Mouse (Mus musculus) midbrain, embryonic 12.5 days (tissue): Measurements from ENCODE around the gene Hmgb4. TPM values are rescaled to one million over a fixed set of nuclear protein-coding genes. Genes with fewer than 3 reads are reported as not detected.

Source experiments
- ATAC-seq: fragments of 200-750 bp; cut with Nextera tagmentation; 2 replicates; pipeline ENCODE4 v1.8.0; 2017; ENCODE audit warnings: low read depth, moderate TSS enrichment, moderate library complexity; ENCODE audit not compliant: low FRiP score
- H3K27ac ChIP-seq: fragments of 300-500 bp; sonication (generic); replicated peaks from 2 replicates; pipeline ENCODE4 v1.5.1; 2016; ENCODE audit warnings: mild to moderate bottlenecking
- H3K27me3 ChIP-seq: fragments of 300-500 bp; sonication (generic); 2 replicates; pipeline ENCODE4 v1.6.1; 2016; ENCODE audit warnings: mild to moderate bottlenecking
- H3K36me3 ChIP-seq: fragments of 300-500 bp; sonication (generic); 2 replicates; pipeline ENCODE4 v1.6.1; 2016
- H3K4me1 ChIP-seq: fragments of 300-500 bp; sonication (generic); 2 replicates; pipeline ENCODE4 v1.6.1; 2016
- H3K4me2 ChIP-seq: fragments of 300-500 bp; sonication (generic); replicated peaks from 2 replicates; pipeline ENCODE4 v1.6.1; 2016; ENCODE audit warnings: mild to moderate bottlenecking, moderate library complexity
- H3K4me3 ChIP-seq: fragments of 300-500 bp; sonication (generic); 2 replicates; pipeline ENCODE4 v1.5.1; 2016; ENCODE audit warnings: mild to moderate bottlenecking
- H3K9ac ChIP-seq: fragments of 300-500 bp; sonication (generic); replicated peaks from 2 replicates; pipeline ENCODE4 v1.6.1; 2016; ENCODE audit warnings: mild to moderate bottlenecking, moderate library complexity
- H3K9me3 ChIP-seq: fragments of 300-500 bp; sonication (generic); 2 replicates; pipeline ENCODE4 v1.6.1; 2016; ENCODE audit warnings: mild to moderate bottlenecking
- WGBS: fragments of 180-500 bp; shearing (Covaris S2); methylation state at CpG from one replicate; pipeline ENCODE4 v1.1.7; 2016; 5-methylcytosine and 5-hydroxymethylcytosine counted together
- polyA plus RNA-seq: library from polyadenylated mRNA; unstranded; fragments of >200 nt; fragmentation: Nextera tagmentation; extraction: Ambion mirVana; gene quantifications from 2 replicates; pipeline ENCODE4 v1.2.1, GENCODE M21; 2016

The Hmgb4 gene
- polyA plus RNA-seq: not detected in 2 replicates

- Histone ChIP-seq H3K4me2 (no peak within 1 kb of the TSS), H3K4me3 (no peak within 1 kb of the TSS), H3K9me3 (no peaks in the 10 kb centered on the region), H3K4me1 (no peaks in the 10 kb centered on the region), H3K9ac (no peak within 1 kb of the TSS), H3K27ac (peak within 1 kb of the TSS; percentile 10; the same call in 1 of the 2 replicates), H3K27me3 (no peaks in the 10 kb centered on the region), H3K36me3 (no peaks in the 10 kb centered on the region)
- WGBS: 70% methylated on average over 8 of the region's 8 CpGs
- no peak for ATAC-seq
Measured at GRCm38 (mm10) chr4:128260907-128261560, at the start of gene Hmgb4. Hmgb4 (minus strand) TSS chr4:128260957.

GRCm38 (mm10) chr4:128306011-128306410 lies 45.3 kb upstream of the Hmgb4 start:
- H3K4me3 ChIP-seq: no peak overlapping the region
- no peaks in the 10 kb centered on the region for H3K36me3 ChIP-seq
- H3K27ac ChIP-seq: no peak overlapping the region
- no peaks in the 10 kb centered on the region for H3K4me1 ChIP-seq
- no peaks in the 10 kb centered on the region for H3K9me3 ChIP-seq
- no peak overlapping the region for H3K4me2 ChIP-seq
- WGBS: 98% methylated on average over 8 of the region's 8 CpGs
- no peaks in the 10 kb centered on the region for H3K27me3 ChIP-seq
- ATAC-seq: no peak
- H3K9ac ChIP-seq: no peak overlapping the region

- Histone ChIP-seq H3K4me2 (no peak overlapping the region), H3K27ac (no peak overlapping the region), H3K9me3 (no peaks in the 10 kb centered on the region), H3K9ac (no peak overlapping the region), H3K27me3 (no peaks in the 10 kb centered on the region), H3K4me1 (no peaks in the 10 kb centered on the region), H3K4me3 (no peak overlapping the region), H3K36me3 (no peaks in the 10 kb centered on the region)
- no peak for ATAC-seq
- 86% methylated on average over 8 of the region's 8 CpGs for WGBS
Measured at GRCm38 (mm10) chr4:128304049-128304448, 43.3 kb upstream of the Hmgb4 start.

- H3K27ac ChIP-seq: no peak overlapping the region
- H3K9ac ChIP-seq: no peak overlapping the region
- no peak for ATAC-seq
Measured at GRCm38 (mm10) chr4:128288095-128288494, 27.3 kb upstream of the Hmgb4 start.

GRCm38 (mm10) chr4:128285009-128285408 lies 24.3 kb upstream of the Hmgb4 start:
- H3K36me3 ChIP-seq: no peaks in the 10 kb centered on the region
- no peak for ATAC-seq
- no peak overlapping the region for H3K9ac ChIP-seq
- no peak overlapping the region for H3K4me2 ChIP-seq
- H3K9me3 ChIP-seq: no peaks in the 10 kb centered on the region
- no peaks in the 10 kb centered on the region for H3K27me3 ChIP-seq
- H3K4me1 ChIP-seq: no peaks in the 10 kb centered on the region
- WGBS: 71% methylated on average over 1 of the region's 1 CpGs
- no peak overlapping the region for H3K4me3 ChIP-seq
- no peak overlapping the region for H3K27ac ChIP-seq

More at GRCm38 (mm10) chr4:128288095-128288494, 27.3 kb upstream of the Hmgb4 start:
- Histone ChIP-seq H3K4me3 (no peak overlapping the region), H3K4me1 (no peaks in the 10 kb centered on the region), H3K4me2 (no peak overlapping the region), H3K27me3 (no peaks in the 10 kb centered on the region), H3K9me3 (no peaks in the 10 kb centered on the region), H3K36me3 (no peaks in the 10 kb centered on the region)
- WGBS: 67% methylated on average over 7 of the region's 7 CpGs

- no peaks in the 10 kb centered on the region for H3K36me3 ChIP-seq
- no peaks in the 10 kb centered on the region for H3K9me3 ChIP-seq
- no peak overlapping the region for H3K4me3 ChIP-seq
- no peaks in the 10 kb centered on the region for H3K27me3 ChIP-seq
- no peak for ATAC-seq
- H3K27ac ChIP-seq: no peak overlapping the region
- 72% methylated on average over 6 of the region's 6 CpGs for WGBS
- H3K4me1 ChIP-seq: no peaks in the 10 kb centered on the region; the same call in 1 of the 2 replicates
- H3K9ac ChIP-seq: no peak overlapping the region
- no peak overlapping the region for H3K4me2 ChIP-seq
Measured at GRCm38 (mm10) chr4:128275586-128275985, 14.8 kb upstream of the Hmgb4 start.

- Histone ChIP-seq H3K9ac (no peak overlapping the region), H3K4me3 (no peak overlapping the region), H3K9me3 (no peaks in the 10 kb centered on the region), H3K4me2 (no peak overlapping the region), H3K27ac (no peak overlapping the region), H3K27me3 (no peaks in the 10 kb centered on the region), H3K36me3 (no peaks in the 10 kb centered on the region), H3K4me1 (no peaks in the 10 kb centered on the region; the same call in 1 of the 2 replicates)
- 87% methylated on average over 5 of the region's 5 CpGs for WGBS
- ATAC-seq: no peak
Measured at GRCm38 (mm10) chr4:128275116-128275515, 14.4 kb upstream of the Hmgb4 start.

- Histone ChIP-seq H3K27me3 (no peaks in the 10 kb centered on the region), H3K4me3 (no peak overlapping the region), H3K9ac (no peak overlapping the region), H3K36me3 (no peaks in the 10 kb centered on the region), H3K4me1 (no peaks in the 10 kb centered on the region; the same call in 1 of the 2 replicates), H3K27ac (no peak overlapping the region), H3K9me3 (no peaks in the 10 kb centered on the region), H3K4me2 (no peak overlapping the region)
- WGBS: 86% methylated on average over 11 of the region's 11 CpGs
- ATAC-seq: no peak
Measured at GRCm38 (mm10) chr4:128273146-128273545, 12.4 kb upstream of the Hmgb4 start.

GRCm38 (mm10) chr4:128272501-128272900 lies 11.7 kb upstream of the Hmgb4 start:
- Histone ChIP-seq H3K36me3 (no peaks in the 10 kb centered on the region), H3K27ac (no peak overlapping the region), H3K9ac (no peak overlapping the region), H3K27me3 (no peaks in the 10 kb centered on the region), H3K4me1 (no peaks in the 10 kb centered on the region; the same call in 1 of the 2 replicates), H3K4me3 (no peak overlapping the region), H3K9me3 (no peaks in the 10 kb centered on the region), H3K4me2 (no peak overlapping the region)
- WGBS: 75% methylated on average over 6 of the region's 6 CpGs
- ATAC-seq: no peak

- Histone ChIP-seq H3K27me3 (no peaks in the 10 kb centered on the region), H3K9ac (no peak overlapping the region), H3K4me2 (no peak overlapping the region), H3K27ac (no peak overlapping the region), H3K36me3 (no peaks in the 10 kb centered on the region), H3K9me3 (no peaks in the 10 kb centered on the region), H3K4me3 (no peak overlapping the region), H3K4me1 (no peaks in the 10 kb centered on the region; the same call in 1 of the 2 replicates)
- WGBS: 82% methylated on average over 19 of the region's 19 CpGs
- no peak for ATAC-seq
Measured at GRCm38 (mm10) chr4:128270931-128271330, 10.2 kb upstream of the Hmgb4 start.

GRCm38 (mm10) chr4:128270177-128270576 lies 9.4 kb upstream of the Hmgb4 start:
- Histone ChIP-seq H3K4me3 (no peak overlapping the region), H3K4me2 (no peak overlapping the region), H3K9ac (no peak overlapping the region), H3K9me3 (no peaks in the 10 kb centered on the region), H3K27ac (no peak overlapping the region), H3K4me1 (no peaks in the 10 kb centered on the region; the same call in 1 of the 2 replicates), H3K27me3 (no peaks in the 10 kb centered on the region), H3K36me3 (no peaks in the 10 kb centered on the region)
- no peak for ATAC-seq
- WGBS: 81% methylated on average over 10 of the region's 10 CpGs

GRCm38 (mm10) chr4:128269261-128269875 lies 8.6 kb upstream of the Hmgb4 start:
- 91% methylated on average over 9 of the region's 9 CpGs for WGBS

More at GRCm38 (mm10) chr4:128269261-128269875, 8.6 kb upstream of the Hmgb4 start:
- no peak overlapping the region for H3K4me3 ChIP-seq
- no peak overlapping the region for H3K4me2 ChIP-seq
- H3K27me3 ChIP-seq: no peaks in the 10 kb centered on the region
- no peak overlapping the region for H3K9ac ChIP-seq
- H3K36me3 ChIP-seq: no peaks in the 10 kb centered on the region
- H3K4me1 ChIP-seq: no peaks in the 10 kb centered on the region; the same call in 1 of the 2 replicates
- H3K27ac ChIP-seq: no peak overlapping the region
- ATAC-seq: no peak
- H3K9me3 ChIP-seq: no peaks in the 10 kb centered on the region
